Mouse (Mus musculus): ENCODE data around the gene Oaz3. TPM values are rescaled to one million over a fixed set of nuclear protein-coding genes. Genes with fewer than 3 reads are reported as not detected.

The Oaz3 gene
- 0.25 and 0.30 TPM in 2 replicates for polyA plus RNA-seq (2015; fragmentation: Nextera tagmentation; extraction: Ambion mirVana)

DNA sequence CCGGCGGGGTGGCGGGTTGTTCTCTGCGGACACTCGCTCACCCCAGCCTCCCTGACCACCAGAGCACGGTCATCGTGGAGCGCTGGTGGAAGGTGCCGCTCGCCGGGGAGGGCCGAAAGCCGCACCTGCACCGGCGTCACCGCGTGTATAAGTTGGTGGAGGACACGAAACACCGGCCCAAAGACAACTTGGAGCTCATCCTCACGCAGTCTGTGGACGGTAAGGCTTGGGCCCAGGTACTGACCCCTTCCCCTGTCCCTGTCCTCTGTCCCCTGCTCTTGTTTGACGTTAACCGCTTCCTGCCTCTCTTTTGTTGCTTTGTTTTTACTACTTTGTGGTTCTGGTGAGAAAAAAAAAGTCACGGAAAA lies at the start of gene Oaz3:
Gene Oaz3 (minus strand): TSS at position 319 of the 368 bp plus-strand sequence.
- Histone ChIP-seq H3K4me3 (ENCODE audit: low read depth, low read length) (peak within 1 kb of the TSS; percentile 87), H3K36me3 (ENCODE audit: insufficient read depth, low read length) (no peaks in the 10 kb centered on the region; the same call in none of the 2 replicates), H3K9ac (replicated peaks; ENCODE audit: low read depth) (peak within 1 kb of the TSS; percentile 93), H3K27me3 (replicated peaks; ENCODE audit: insufficient read depth, low read length) (no peaks in the 10 kb centered on the region), H3K4me2 (replicated peaks; ENCODE audit: low read depth, low read length) (peak within 1 kb of the TSS; percentile 90), H3K27ac (ENCODE audit: low read length) (peak within 1 kb of the TSS; percentile 68), H3K4me1 (ENCODE audit: insufficient read depth, low read depth, low read length) (no peaks in the 10 kb centered on the region), H3K9me3 (ENCODE audit: low read length) (no peaks in the 10 kb centered on the region)
- under 1% methylated on average over 24 of the region's 24 CpGs for WGBS
- TF ChIP-seq CTCF (IDR thresholded peaks at IDR 0.05) (no peak), EP300 (IDR thresholded peaks at IDR 0.05) (no peak)
- ATAC-seq (peak; percentile 55), DNase-seq (ENCODE audit: low spot score) (no peak)

DNA sequence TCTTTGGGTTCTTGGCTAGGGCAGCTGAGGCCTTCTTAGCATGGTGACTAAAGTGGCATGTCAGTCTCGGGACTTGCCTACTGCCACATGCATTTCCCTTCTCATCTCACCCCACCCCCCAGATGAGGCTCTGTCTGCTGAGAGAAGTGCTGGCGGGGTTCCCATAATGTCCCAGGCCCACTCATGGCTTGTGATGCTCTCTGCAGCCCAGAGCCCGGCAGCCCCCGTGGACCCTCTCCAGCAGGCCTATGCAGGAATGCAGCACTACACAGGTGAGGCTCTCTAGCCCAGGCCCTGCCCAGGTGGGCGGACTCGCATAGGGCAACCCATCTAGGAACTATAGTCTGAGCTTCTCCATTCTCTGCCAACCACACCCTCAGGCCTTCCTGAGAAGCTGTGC lies 43.9 kb upstream of the Oaz3 start:
- Histone ChIP-seq H3K4me2 (replicated peaks; ENCODE audit: low read depth, low read length) (no peak overlapping the region), H3K36me3 (ENCODE audit: insufficient read depth, low read length) (no peaks in the 10 kb centered on the region), H3K27ac (ENCODE audit: low read length) (no peak overlapping the region), H3K9ac (replicated peaks; ENCODE audit: low read depth) (no peak overlapping the region), H3K27me3 (replicated peaks; ENCODE audit: insufficient read depth, low read length) (no peaks in the 10 kb centered on the region), H3K4me1 (ENCODE audit: insufficient read depth, low read depth, low read length) (no peaks in the 10 kb centered on the region), H3K9me3 (ENCODE audit: low read length) (no peaks in the 10 kb centered on the region), H3K4me3 (ENCODE audit: low read depth, low read length) (no peak overlapping the region)
- WGBS: 55% methylated on average over 6 of the region's 6 CpGs
- ATAC-seq (no peak), DNase-seq (ENCODE audit: low spot score) (no peak)
- TF ChIP-seq CTCF (IDR thresholded peaks at IDR 0.05) (no peak), EP300 (IDR thresholded peaks at IDR 0.05) (no peak)

DNA sequence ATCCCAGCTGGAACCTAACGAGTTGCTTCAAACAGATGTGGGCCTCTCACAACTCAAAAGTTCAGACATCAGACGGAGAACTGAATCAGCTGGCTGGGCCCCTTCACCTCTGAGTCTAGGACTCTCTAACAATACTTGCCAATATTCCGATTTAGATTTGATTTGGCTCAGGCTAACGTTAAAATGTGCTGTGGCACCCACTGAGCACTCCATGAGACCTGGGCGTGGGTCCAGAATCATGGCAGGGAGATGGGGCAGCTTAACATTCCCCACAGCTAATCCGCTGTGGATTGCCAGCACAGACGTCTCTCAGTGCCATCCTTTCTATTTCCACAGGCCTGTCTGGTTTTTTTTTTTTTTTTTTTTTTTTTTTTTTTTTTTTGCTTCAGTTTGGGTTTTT lies 42.2 kb upstream of the Oaz3 start:
- Histone ChIP-seq H3K27me3 (replicated peaks; ENCODE audit: insufficient read depth, low read length) (no peaks in the 10 kb centered on the region), H3K4me3 (ENCODE audit: low read depth, low read length) (no peak overlapping the region), H3K9ac (replicated peaks; ENCODE audit: low read depth) (no peak overlapping the region), H3K9me3 (ENCODE audit: low read length) (no peaks in the 10 kb centered on the region), H3K4me1 (ENCODE audit: insufficient read depth, low read depth, low read length) (no peaks in the 10 kb centered on the region), H3K27ac (ENCODE audit: low read length) (no peak overlapping the region), H3K36me3 (ENCODE audit: insufficient read depth, low read length) (no peaks in the 10 kb centered on the region), H3K4me2 (replicated peaks; ENCODE audit: low read depth, low read length) (no peak overlapping the region)
- WGBS: 66% methylated on average over 7 of the region's 7 CpGs
- no peak for TF ChIP-seq EP300 (IDR thresholded peaks at IDR 0.05)
- DNase-seq (ENCODE audit: low spot score) (no peak), ATAC-seq (no peak)

DNA sequence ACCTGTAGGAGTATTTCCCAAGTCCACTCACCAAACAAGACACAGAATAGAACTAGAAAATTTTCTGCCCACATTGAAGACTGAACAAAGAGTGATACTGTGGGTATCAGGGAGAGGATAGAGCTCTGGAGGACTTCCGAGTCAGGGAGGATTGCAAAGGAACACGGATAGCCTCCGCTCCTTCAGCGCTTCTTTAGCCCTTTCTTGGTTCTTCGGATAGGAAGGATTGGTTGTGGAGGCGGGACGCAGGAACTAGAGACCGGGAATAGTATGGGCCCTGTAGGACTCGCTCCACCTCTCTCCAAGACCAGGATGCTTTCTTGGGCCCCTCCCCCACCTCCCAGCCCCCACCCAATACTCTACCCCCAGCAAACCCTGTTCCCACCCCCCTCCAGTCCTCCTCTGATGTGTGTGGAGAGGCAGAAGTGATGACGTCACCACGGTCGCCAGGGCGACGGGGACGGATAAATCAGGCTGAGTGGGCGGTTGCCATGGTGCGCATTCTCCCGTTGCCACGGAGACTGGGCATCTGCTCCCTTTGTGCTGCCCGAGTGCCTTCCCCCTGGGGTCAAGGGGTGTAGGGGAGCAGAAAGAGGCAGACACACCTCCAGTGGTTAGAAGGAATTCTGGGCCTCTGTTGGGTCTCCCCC lies 40.2 kb upstream of the Oaz3 start:
- no peak for ATAC-seq
- TF ChIP-seq EP300 (IDR thresholded peaks at IDR 0.05): no peak
- no peak for TF ChIP-seq CTCF (IDR thresholded peaks at IDR 0.05)
- Histone ChIP-seq H3K27ac (ENCODE audit: low read length) (no peak overlapping the region), H3K4me1 (ENCODE audit: insufficient read depth, low read depth, low read length) (no peaks in the 10 kb centered on the region), H3K9me3 (ENCODE audit: low read length) (no peaks in the 10 kb centered on the region), H3K9ac (replicated peaks; ENCODE audit: low read depth) (no peak overlapping the region), H3K36me3 (ENCODE audit: insufficient read depth, low read length) (no peaks in the 10 kb centered on the region), H3K4me3 (ENCODE audit: low read depth, low read length) (no peak overlapping the region), H3K4me2 (replicated peaks; ENCODE audit: low read depth, low read length) (no peak overlapping the region), H3K27me3 (replicated peaks; ENCODE audit: insufficient read depth, low read length) (no peaks in the 10 kb centered on the region)
- no peak for DNase-seq (ENCODE audit: low spot score)
- 25% methylated on average over 20 of the region's 20 CpGs for WGBS

DNA sequence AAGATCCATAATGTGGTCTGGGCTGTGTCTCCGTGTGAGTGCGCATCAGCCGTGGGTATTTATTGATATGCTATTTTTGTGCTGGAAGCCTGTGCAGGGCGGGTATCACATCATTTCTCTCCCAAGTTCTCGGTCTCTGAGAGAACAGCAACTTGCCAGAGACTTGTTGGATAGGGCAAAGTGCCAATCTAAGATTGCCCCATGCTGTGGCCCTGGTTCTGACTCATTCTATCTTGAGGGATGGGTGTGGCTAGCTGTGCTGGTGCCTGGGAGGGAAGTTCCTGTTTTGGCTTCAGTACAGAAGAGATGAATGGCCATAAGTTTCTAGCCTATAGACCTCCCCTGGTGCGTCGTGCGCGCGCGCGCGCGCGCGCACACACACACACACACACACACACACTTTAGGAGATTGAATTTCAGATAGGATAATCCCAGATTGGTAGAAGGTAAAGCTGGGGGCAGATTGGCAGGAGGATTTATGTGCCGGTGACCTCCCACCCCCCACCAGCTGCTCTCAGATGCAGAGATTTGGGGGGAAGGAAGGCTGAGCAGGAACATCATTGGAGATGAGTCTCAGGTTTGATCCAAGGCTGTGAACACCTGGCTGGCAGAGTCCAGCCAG lies 39.2 kb upstream of the Oaz3 start:
- DNase-seq (ENCODE audit: low spot score) (peak; percentile 76), ATAC-seq (peak; percentile 53)
- Histone ChIP-seq H3K9ac (replicated peaks; ENCODE audit: low read depth) (no peak overlapping the region), H3K9me3 (ENCODE audit: low read length) (no peaks in the 10 kb centered on the region), H3K36me3 (ENCODE audit: insufficient read depth, low read length) (no peaks in the 10 kb centered on the region), H3K4me2 (replicated peaks; ENCODE audit: low read depth, low read length) (no peak overlapping the region), H3K27me3 (replicated peaks; ENCODE audit: insufficient read depth, low read length) (0 out of 2 replicates have a peak, but pooled peaks cover 5% of the 10 kb centered on the region), H3K4me3 (ENCODE audit: low read depth, low read length) (no peak overlapping the region), H3K27ac (ENCODE audit: low read length) (no peak overlapping the region), H3K4me1 (ENCODE audit: insufficient read depth, low read depth, low read length) (no peaks in the 10 kb centered on the region)
- no peak for TF ChIP-seq EP300 (IDR thresholded peaks at IDR 0.05)
- no peak for TF ChIP-seq CTCF (IDR thresholded peaks at IDR 0.05)
- WGBS: 67% methylated on average over 17 of the region's 17 CpGs

DNA sequence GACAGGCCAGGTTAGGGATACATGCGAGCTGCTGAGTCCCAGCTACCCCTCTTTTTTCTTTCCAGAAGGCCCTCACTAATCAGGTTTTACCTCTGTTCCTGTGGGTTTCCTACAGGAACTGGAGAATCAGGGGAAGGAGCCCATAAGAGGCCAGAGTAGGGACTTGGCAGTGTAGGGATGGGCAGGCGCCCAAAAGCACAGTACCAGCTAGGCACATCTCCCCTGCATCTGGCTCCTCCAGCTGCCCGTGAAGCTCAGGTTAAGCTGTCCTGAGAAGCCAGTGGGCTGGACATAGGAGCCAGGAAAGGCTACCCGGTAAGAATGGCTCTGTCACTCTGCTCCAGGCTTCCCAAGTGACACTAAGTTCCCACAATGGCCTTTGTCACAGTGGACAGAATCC lies 37.7 kb upstream of the Oaz3 start:
- no peak for DNase-seq (ENCODE audit: low spot score)
- no peak overlapping the region for H3K4me2 ChIP-seq (replicated peaks; ENCODE audit: low read depth, low read length)

More for the DNA sequence above, 37.7 kb upstream of the Oaz3 start:
- Histone ChIP-seq H3K4me1 (ENCODE audit: insufficient read depth, low read depth, low read length) (no peaks in the 10 kb centered on the region), H3K4me3 (ENCODE audit: low read depth, low read length) (no peak overlapping the region), H3K27ac (ENCODE audit: low read length) (no peak overlapping the region), H3K9ac (replicated peaks; ENCODE audit: low read depth) (no peak overlapping the region), H3K9me3 (ENCODE audit: low read length) (no peaks in the 10 kb centered on the region), H3K27me3 (replicated peaks; ENCODE audit: insufficient read depth, low read length) (0 out of 2 replicates have a peak, but pooled peaks cover 5% of the 10 kb centered on the region), H3K36me3 (ENCODE audit: insufficient read depth, low read length) (no peaks in the 10 kb centered on the region)
- 60% methylated on average over 4 of the region's 4 CpGs for WGBS
- ATAC-seq: no peak
- TF ChIP-seq EP300 (IDR thresholded peaks at IDR 0.05) (no peak), CTCF (IDR thresholded peaks at IDR 0.05) (no peak)
